Mouse (Mus musculus): ENCODE measurements around the gene Veph1.

Gene Veph1

GRCm38 (mm10) chr3:66091746-66092145 lies 204.9 kb downstream of the Veph1 start:
- no peak for DNase-seq

GRCm38 (mm10) chr3:66087608-66088007 lies 209.0 kb downstream of the Veph1 start:
- peak; percentile 38 for DNase-seq

GRCm38 (mm10) chr3:66083856-66084255 lies 212.8 kb downstream of the Veph1 start:
- no peak for DNase-seq

GRCm38 (mm10) chr3:66083407-66083806 lies 213.2 kb downstream of the Veph1 start:
- peak; percentile 6 for DNase-seq

GRCm38 (mm10) chr3:66082975-66083374 lies 213.7 kb downstream of the Veph1 start:
- DNase-seq = no peak

- DNase-seq = no peak
These were observed 215.3 kb downstream of the Veph1 start for GRCm38 (mm10) chr3:66081363-66081736.

- DNase-seq = no peak
These were observed 215.8 kb downstream of the Veph1 start for GRCm38 (mm10) chr3:66080631-66081362.

- no peak for DNase-seq
These were observed 216.8 kb downstream of the Veph1 start for GRCm38 (mm10) chr3:66079886-66080285.

GRCm38 (mm10) chr3:66078898-66079537 lies 217.6 kb downstream of the Veph1 start:
- DNase-seq = no peak

GRCm38 (mm10) chr3:66078026-66078721 lies 218.5 kb downstream of the Veph1 start:
- no peak for DNase-seq

GRCm38 (mm10) chr3:66070274-66070673 lies 226.4 kb downstream of the Veph1 start:
- DNase-seq = no peak

GRCm38 (mm10) chr3:66063881-66064280 lies 232.8 kb downstream of the Veph1 start:
- DNase-seq = no peak

- no peak for DNase-seq
These were observed 239.7 kb downstream of the Veph1 start for GRCm38 (mm10) chr3:66056912-66057311.

GRCm38 (mm10) chr3:66055652-66056051 lies 241.0 kb downstream of the Veph1 start:
- DNase-seq = no peak

- peak; percentile 8 for DNase-seq
These were observed 246.3 kb downstream of the Veph1 start for GRCm38 (mm10) chr3:66050092-66050886.

- no peak for DNase-seq
These were observed 255.7 kb downstream of the Veph1 start for GRCm38 (mm10) chr3:66040857-66041494.

- DNase-seq = no peak
These were observed 261.4 kb downstream of the Veph1 start for GRCm38 (mm10) chr3:66035226-66035625.

GRCm38 (mm10) chr3:66033346-66033745 lies 263.3 kb downstream of the Veph1 start:
- no peak for DNase-seq

GRCm38 (mm10) chr3:66025454-66025853 lies 271.2 kb downstream of the Veph1 start:
- DNase-seq = no peak

- DNase-seq = no peak
These were observed 272.3 kb downstream of the Veph1 start for GRCm38 (mm10) chr3:66024220-66024792.

GRCm38 (mm10) chr3:66019171-66019570 lies 277.5 kb downstream of the Veph1 start:
- no peak for DNase-seq

Data from layer of hippocampus, adult 9-11 months (tissue).